Mouse (Mus musculus): ENCODE data around the gene Dnah9. TPM values are rescaled to one million over a fixed set of nuclear protein-coding genes. Genes with fewer than 3 reads are reported as not detected.

Dnah9 gene
- total and polyA plus RNA-seq, 3 experiments = 0.01 TPM; not detected in 2

GRCm38 (mm10) chr11:65930796-65931195, 237.6 kb downstream of the Dnah9 start:
- H3K79me2 ChIP-seq (ENCODE audit: control insufficient read depth, insufficient read depth, low read length, poor library complexity) = no peaks in the 10 kb centered on the region
- no peak for TF ChIP-seq USF1 (IDR thresholded peaks at IDR 0.05; ENCODE audit: low read depth, low read length)
- TF ChIP-seq MAZ (IDR thresholded peaks at IDR 0.05; ENCODE audit: low read depth, low read length) = no peak
- no peak for TF ChIP-seq KAT2A (conservative IDR thresholded peaks at IDR 0.05; ENCODE audit: low read depth, low read length)
- no peak for TF ChIP-seq TCF12 (IDR thresholded peaks at IDR 0.05; ENCODE audit: low read depth, low read length)
- no peak for TF ChIP-seq MYB (IDR thresholded peaks at IDR 0.05; ENCODE audit: low read depth, low read length)
- no peak for TF ChIP-seq POLR2AphosphoS5 (IDR thresholded peaks at IDR 0.05; ENCODE audit: borderline replicate concordance, low read depth, low read length)
- TF ChIP-seq CHD2 (IDR thresholded peaks at IDR 0.05; ENCODE audit: low read length) = no peak
- no peak for TF ChIP-seq NRF1 (IDR thresholded peaks at IDR 0.05; ENCODE audit: insufficient read depth, low read depth, low read length, poor library complexity, severe bottlenecking)
- TF ChIP-seq TAL1 (IDR thresholded peaks at IDR 0.05; ENCODE audit: low read length) = no peak
- TF ChIP-seq CHD1 (IDR thresholded peaks at IDR 0.05; ENCODE audit: low read depth, low read length) = no peak
- no peak for TF ChIP-seq MYC (IDR thresholded peaks at IDR 0.05; ENCODE audit: low read depth, low read length)
- no peak for TF ChIP-seq EP300 (IDR thresholded peaks at IDR 0.05; ENCODE audit: low read depth in 1 of 2, low read length in 2 of 2)
- no peak for TF ChIP-seq GABPA (IDR thresholded peaks at IDR 0.05; ENCODE audit: low read depth, low read length)
- no peaks in the 10 kb centered on the region for H3K36me3 ChIP-seq (ENCODE audit: control insufficient read depth in 1 of 2, insufficient read depth in 2 of 2, low read length in 2 of 2)
- DNase-seq (ENCODE audit: low read depth, low spot score) = no peak
- no peak overlapping the region for H3K9ac ChIP-seq (ENCODE audit: control insufficient read depth, low read depth, low read length, poor library complexity, severe bottlenecking)
- no peaks in the 10 kb centered on the region; the same call in 1 of the 2 replicates for H3K9me3 ChIP-seq (replicated peaks; ENCODE audit: insufficient read depth, low read length)
- no peaks in the 10 kb centered on the region for H3K4me1 ChIP-seq (ENCODE audit: control insufficient read depth in 1 of 2, insufficient read depth in 2 of 2, low read length in 2 of 2)
- no peak overlapping the region for H3K4me3 ChIP-seq (ENCODE audit: control insufficient read depth in 1 of 2, insufficient read depth in 1 of 2, low read depth in 2 of 2, low read length in 2 of 2)
- no peak overlapping the region for H3K27ac ChIP-seq (ENCODE audit: control insufficient read depth, low read depth, low read length)
- H3K27me3 ChIP-seq (ENCODE audit: control insufficient read depth in 1 of 2, insufficient read depth in 2 of 2, low read length in 2 of 2) = no peaks in the 10 kb centered on the region

GRCm38 (mm10) chr11:65930359-65930758, 238.0 kb downstream of the Dnah9 start:
- H3K4me3 ChIP-seq (ENCODE audit: control insufficient read depth in 1 of 2, insufficient read depth in 1 of 2, low read depth in 2 of 2, low read length in 2 of 2) = no peak overlapping the region
- no peak overlapping the region for H3K9ac ChIP-seq (ENCODE audit: control insufficient read depth, low read depth, low read length, poor library complexity, severe bottlenecking)
- H3K36me3 ChIP-seq (ENCODE audit: control insufficient read depth in 1 of 2, insufficient read depth in 2 of 2, low read length in 2 of 2) = no peaks in the 10 kb centered on the region
- H3K9me3 ChIP-seq (replicated peaks; ENCODE audit: insufficient read depth, low read length) = no peaks in the 10 kb centered on the region; the same call in 1 of the 2 replicates
- no peak for DNase-seq (ENCODE audit: low read depth, low spot score)
- TF ChIP-seq USF2 (IDR thresholded peaks at IDR 0.05; ENCODE audit: borderline replicate concordance in 1 of 2, insufficient read depth in 1 of 2, low read depth in 1 of 2, low read length in 2 of 2) (no peak), SIN3A (IDR thresholded peaks at IDR 0.05; ENCODE audit: low read length) (no peak), TBP (IDR thresholded peaks at IDR 0.05; ENCODE audit: low read depth, low read length) (no peak), UBTF (IDR thresholded peaks at IDR 0.05; ENCODE audit: borderline replicate concordance, insufficient read depth, low read depth, low read length) (no peak), MXI1 (IDR thresholded peaks at IDR 0.05; ENCODE audit: low read depth, low read length) (no peak), CTCF (IDR thresholded peaks at IDR 0.05 in 2 of 3, conservative IDR thresholded peaks at IDR 0.05 in 1 of 3; ENCODE audit: control insufficient read depth in 1 of 3, insufficient read depth in 1 of 3, low read depth in 2 of 3, low read length in 3 of 3, poor library complexity in 1 of 3, severe bottlenecking in 1 of 3) (no peak), ETS1 (IDR thresholded peaks at IDR 0.05; ENCODE audit: low read depth, low read length) (no peak), ZC3H11A (IDR thresholded peaks at IDR 0.05; ENCODE audit: low read depth, low read length) (no peak), ZMIZ1 (IDR thresholded peaks at IDR 0.05; ENCODE audit: low read depth, low read length) (no peak), MAZ (IDR thresholded peaks at IDR 0.05; ENCODE audit: low read depth, low read length) (no peak), MYB (IDR thresholded peaks at IDR 0.05; ENCODE audit: low read depth, low read length) (no peak), TCF12 (IDR thresholded peaks at IDR 0.05; ENCODE audit: low read depth, low read length) (no peak), SMC3 (IDR thresholded peaks at IDR 0.05; ENCODE audit: low read depth, low read length) (no peak), RAD21 (IDR thresholded peaks at IDR 0.05; ENCODE audit: low read depth, low read length) (no peak), NELFE (IDR thresholded peaks at IDR 0.05; ENCODE audit: low read depth, low read length) (no peak)
- no peaks in the 10 kb centered on the region for H3K27me3 ChIP-seq (ENCODE audit: control insufficient read depth in 1 of 2, insufficient read depth in 2 of 2, low read length in 2 of 2)
- no peaks in the 10 kb centered on the region for H3K4me1 ChIP-seq (ENCODE audit: control insufficient read depth in 1 of 2, insufficient read depth in 2 of 2, low read length in 2 of 2)
- H3K79me2 ChIP-seq (ENCODE audit: control insufficient read depth, insufficient read depth, low read length, poor library complexity) = no peaks in the 10 kb centered on the region
- H3K27ac ChIP-seq (ENCODE audit: control insufficient read depth, low read depth, low read length) = no peak overlapping the region
